Mouse (Mus musculus): ENCODE measurements at regions not wholly inside any gene's neighbourhood (a gene's known extent, or its start where the extent isn't known, plus 50 kb on each side); places are given as distances from the start of the nearest gene placed in this dataset.

DNA sequence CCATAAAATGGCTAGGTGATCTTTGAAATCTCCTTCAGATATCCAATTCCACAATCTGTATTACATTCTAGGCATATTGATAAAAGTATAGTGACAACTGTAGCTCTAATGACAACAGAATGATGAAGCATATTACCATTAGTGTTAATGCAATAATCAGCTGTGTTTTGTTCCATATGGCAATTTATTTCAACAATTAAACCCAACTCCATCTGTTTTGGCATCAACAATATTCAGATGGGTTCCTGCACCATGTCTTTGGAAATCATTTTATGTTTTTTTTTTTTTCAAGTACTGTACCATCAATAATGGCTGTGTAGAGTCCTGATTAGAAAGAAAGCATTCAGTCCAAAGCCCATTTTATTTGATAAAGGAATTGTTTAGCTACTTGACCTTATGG, 498.5 kb upstream of the Tmpo start:
- Histone ChIP-seq H3K9ac (no peak overlapping the region), H3K4me2 (no peak overlapping the region), H3K4me3 (no peak overlapping the region), H3K27me3 (replicated peaks) (no peaks in the 10 kb centered on the region), H3K9me3 (no peaks in the 10 kb centered on the region), H3K27ac (no peak overlapping the region), H3K4me1 (peaks cover 2% of the 10 kb centered on the region), H3K36me3 (replicated peaks) (no peaks in the 10 kb centered on the region)
- ATAC-seq (replicated peaks): no peak

DNA sequence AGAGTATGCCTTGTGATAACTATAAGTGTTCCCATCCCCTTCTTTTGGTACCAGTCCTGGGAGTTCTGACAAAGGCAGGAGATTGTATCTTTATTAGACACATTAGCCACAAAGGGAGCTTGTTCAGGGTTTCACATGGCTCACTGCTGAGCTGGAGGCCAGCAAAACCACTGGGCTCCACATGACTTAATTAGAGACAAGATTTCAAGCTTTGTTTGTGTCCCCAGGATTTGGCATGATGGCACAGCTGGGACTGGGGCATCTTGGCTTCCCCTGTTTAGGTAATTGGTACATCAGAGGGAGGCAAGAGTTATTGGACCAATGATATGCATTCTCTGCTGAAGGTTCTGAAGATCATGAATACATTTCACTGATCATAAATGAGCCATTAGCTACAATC, 456.8 kb upstream of the Tmpo start:
- no peaks in the 10 kb centered on the region for H3K4me1 ChIP-seq
- no peaks in the 10 kb centered on the region for H3K36me3 ChIP-seq (replicated peaks)
- ATAC-seq (replicated peaks): no peak
- no peak overlapping the region for H3K4me2 ChIP-seq
- H3K27me3 ChIP-seq (replicated peaks): no peaks in the 10 kb centered on the region
- no peaks in the 10 kb centered on the region for H3K9me3 ChIP-seq
- H3K9ac ChIP-seq: no peak overlapping the region
- no peak overlapping the region for H3K27ac ChIP-seq
- no peak overlapping the region for H3K4me3 ChIP-seq

- H3K4me2 ChIP-seq: no peak overlapping the region
- H3K4me1 ChIP-seq: peaks cover 8% of the 10 kb centered on the region; the same call in 1 of the 2 replicates
- no peaks in the 10 kb centered on the region for H3K36me3 ChIP-seq (replicated peaks)
- no peak overlapping the region for H3K4me3 ChIP-seq
- H3K9ac ChIP-seq: no peak overlapping the region
- no peak for ATAC-seq (replicated peaks)
- 17% methylated on average over 6 of the region's 6 CpGs for WGBS
- H3K9me3 ChIP-seq: no peaks in the 10 kb centered on the region
- H3K27ac ChIP-seq: no peak overlapping the region
- no peaks in the 10 kb centered on the region for H3K27me3 ChIP-seq (replicated peaks)
These were observed 447.6 kb upstream of the Tmpo start for GRCm38 (mm10) chr10:91628672-91629071.

GRCm38 (mm10) chr10:91622281-91622680, 441.2 kb upstream of the Tmpo start:
- Histone ChIP-seq H3K4me1 (no peaks in the 10 kb centered on the region), H3K4me3 (no peak overlapping the region), H3K27ac (no peak overlapping the region), H3K27me3 (replicated peaks) (no peaks in the 10 kb centered on the region), H3K9me3 (no peaks in the 10 kb centered on the region), H3K36me3 (replicated peaks) (no peaks in the 10 kb centered on the region), H3K4me2 (no peak overlapping the region), H3K9ac (no peak overlapping the region)
- 93% methylated on average over 2 of the region's 2 CpGs for WGBS
- ATAC-seq (replicated peaks): no peak

DNA sequence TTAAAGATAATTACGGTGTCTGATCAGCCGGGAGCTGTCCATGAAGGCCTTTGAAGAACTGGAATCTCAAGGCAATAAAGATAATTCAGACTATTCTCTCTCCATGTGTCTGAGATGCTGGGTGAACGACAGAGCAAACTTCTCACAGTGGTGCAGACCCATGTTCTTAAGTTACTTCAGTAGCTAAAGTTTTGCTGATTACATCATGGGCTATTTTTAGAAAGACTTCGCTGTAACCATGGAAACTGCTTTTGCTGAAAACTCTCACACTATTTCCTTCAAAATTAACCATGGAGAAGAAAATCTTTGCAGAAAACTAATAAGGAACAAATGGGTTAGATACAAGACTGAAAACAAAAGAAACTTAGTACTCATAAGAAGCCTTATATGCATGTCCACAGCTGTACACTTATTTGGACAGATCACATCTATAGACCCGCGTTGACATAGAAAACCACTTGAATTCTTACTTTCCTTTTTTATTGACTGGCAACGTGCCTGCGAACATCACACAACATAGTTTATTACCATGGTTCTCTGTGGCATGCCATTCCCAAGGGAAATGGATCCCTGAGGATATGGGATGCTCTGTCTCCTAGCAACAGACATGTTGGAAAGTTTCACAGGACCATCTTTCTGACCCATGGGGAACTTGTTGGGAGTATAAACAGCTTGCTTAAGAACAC, 432.8 kb upstream of the Tmpo start:
- no peak for ATAC-seq (replicated peaks)
- 63% methylated on average over 8 of the region's 8 CpGs for WGBS

DNA sequence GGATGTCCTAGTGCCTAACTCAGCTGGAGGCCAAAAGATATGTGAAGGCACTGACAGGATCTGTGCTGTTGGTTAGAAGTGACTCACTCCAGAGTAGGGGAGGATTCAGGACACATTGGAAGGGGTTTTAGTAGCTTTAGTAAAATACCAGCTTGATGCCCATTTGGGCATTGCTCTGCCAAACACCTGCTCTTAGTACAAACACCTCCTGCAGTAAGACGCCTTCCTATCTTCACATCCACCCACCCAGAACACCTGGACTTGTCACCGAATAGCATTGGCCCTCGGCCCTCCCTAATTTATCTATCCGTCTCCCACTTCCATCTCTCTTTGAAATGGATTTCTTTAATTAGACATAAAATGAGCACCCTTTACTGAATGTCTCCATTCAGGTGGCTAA, 430.9 kb upstream of the Tmpo start:
- H3K27me3 ChIP-seq (replicated peaks): no peaks in the 10 kb centered on the region
- H3K36me3 ChIP-seq (replicated peaks): no peaks in the 10 kb centered on the region
- no peaks in the 10 kb centered on the region for H3K9me3 ChIP-seq
- no peak overlapping the region for H3K9ac ChIP-seq
- no peak overlapping the region for H3K4me2 ChIP-seq
- H3K4me3 ChIP-seq: no peak overlapping the region
- ATAC-seq (replicated peaks): no peak
- WGBS: 95% methylated on average over 4 of the region's 4 CpGs
- H3K4me1 ChIP-seq: peaks cover 18% of the 10 kb centered on the region
- H3K27ac ChIP-seq: no peak overlapping the region

More for the DNA sequence above, 432.8 kb upstream of the Tmpo start:
- Histone ChIP-seq H3K4me2 (no peak overlapping the region), H3K4me3 (no peak overlapping the region), H3K27ac (no peak overlapping the region), H3K9me3 (no peaks in the 10 kb centered on the region), H3K36me3 (replicated peaks) (no peaks in the 10 kb centered on the region), H3K4me1 (peaks cover 20% of the 10 kb centered on the region), H3K27me3 (replicated peaks) (no peaks in the 10 kb centered on the region), H3K9ac (no peak overlapping the region)

DNA sequence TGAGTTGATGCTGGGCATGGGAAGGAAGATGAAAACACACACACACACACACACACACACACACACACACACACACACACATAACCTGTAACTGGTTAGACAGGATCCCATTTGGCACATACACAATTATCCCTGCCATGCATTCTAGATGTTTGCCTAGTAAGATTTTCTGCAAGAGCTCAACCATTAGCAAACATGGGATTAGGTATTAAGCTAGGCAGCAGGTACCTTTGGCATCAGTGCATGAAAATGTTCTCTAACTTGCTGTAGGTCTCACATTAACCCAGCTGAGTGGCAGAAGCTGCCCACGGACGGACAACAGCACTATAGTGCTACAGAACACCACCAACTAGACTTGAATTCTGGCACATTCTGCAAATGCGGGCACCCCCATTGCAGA, 413.8 kb upstream of the Tmpo start:
- Histone ChIP-seq H3K27me3 (replicated peaks) (no peaks in the 10 kb centered on the region), H3K9ac (no peak overlapping the region), H3K9me3 (no peaks in the 10 kb centered on the region), H3K27ac (no peak overlapping the region), H3K36me3 (replicated peaks) (no peaks in the 10 kb centered on the region), H3K4me2 (no peak overlapping the region), H3K4me3 (no peak overlapping the region), H3K4me1 (peaks cover 10% of the 10 kb centered on the region)
- no peak for ATAC-seq (replicated peaks)
- WGBS: 92% methylated on average over 3 of the region's 3 CpGs

- Histone ChIP-seq H3K27me3 (replicated peaks) (no peaks in the 10 kb centered on the region), H3K36me3 (replicated peaks) (no peaks in the 10 kb centered on the region), H3K27ac (no peak overlapping the region)
These were observed 412.3 kb upstream of the Tmpo start for GRCm38 (mm10) chr10:91593378-91593777.

DNA sequence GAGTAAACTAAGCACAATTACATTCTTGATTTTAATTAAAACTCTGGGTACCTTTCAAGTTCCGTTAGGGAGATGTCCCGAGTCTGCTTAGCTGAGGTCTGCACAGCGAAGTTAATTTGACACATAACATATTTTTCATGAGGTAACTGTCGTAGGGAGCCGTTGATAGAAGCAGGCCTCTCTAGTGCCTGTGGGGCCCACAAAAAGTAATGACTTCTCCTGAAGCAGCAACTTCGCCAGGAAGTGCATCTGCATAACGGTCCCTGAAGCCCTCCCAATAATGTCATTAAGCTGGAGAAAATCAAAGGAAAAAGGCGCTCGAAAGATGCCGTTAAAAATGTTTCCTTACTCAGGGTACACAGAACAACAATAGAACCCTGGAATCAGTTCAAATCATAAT, 410.7 kb upstream of the Tmpo start:
- H3K36me3 ChIP-seq (replicated peaks): no peaks in the 10 kb centered on the region
- H3K27me3 ChIP-seq (replicated peaks): no peaks in the 10 kb centered on the region
- H3K9ac ChIP-seq: no peak overlapping the region
- peaks cover 10% of the 10 kb centered on the region for H3K4me1 ChIP-seq
- H3K4me3 ChIP-seq: no peak overlapping the region
- no peak overlapping the region for H3K4me2 ChIP-seq
- no peaks in the 10 kb centered on the region for H3K9me3 ChIP-seq
- 0 out of 2 replicates have a peak, but pooled peaks have one; percentile 11 for ATAC-seq (replicated peaks)
- H3K27ac ChIP-seq: no peak overlapping the region; the same call in 1 of the 2 replicates
- 53% methylated on average over 10 of the region's 10 CpGs for WGBS

More at GRCm38 (mm10) chr10:91593378-91593777, 412.3 kb upstream of the Tmpo start:
- H3K4me1 ChIP-seq: peaks cover 10% of the 10 kb centered on the region
- no peak overlapping the region for H3K9ac ChIP-seq
- H3K4me3 ChIP-seq: no peak overlapping the region
- 86% methylated on average over 2 of the region's 2 CpGs for WGBS
- no peak for ATAC-seq (replicated peaks)
- H3K4me2 ChIP-seq: no peak overlapping the region
- H3K9me3 ChIP-seq: no peaks in the 10 kb centered on the region

DNA sequence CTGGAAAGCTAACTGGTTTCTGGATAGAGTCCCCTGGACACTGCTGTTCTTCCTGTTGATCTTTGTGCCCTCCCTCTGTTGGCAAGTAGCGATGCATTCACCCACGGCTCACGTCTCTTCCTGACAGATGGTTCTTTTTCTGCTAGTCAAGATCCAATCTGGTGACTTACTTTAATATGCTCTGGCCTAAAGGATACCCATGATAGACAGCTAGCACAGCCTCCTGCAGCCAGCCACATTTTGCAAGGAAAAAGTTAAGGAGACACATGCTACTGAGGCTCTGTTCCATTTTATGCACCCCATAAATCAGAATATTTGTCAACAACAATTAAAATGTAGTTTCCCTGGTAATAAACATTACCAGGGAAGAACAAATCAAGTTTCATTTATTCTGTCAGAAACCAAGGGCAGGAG, 410.3 kb upstream of the Tmpo start:
- H3K4me3 ChIP-seq: no peak overlapping the region
- no peak overlapping the region for H3K9ac ChIP-seq
- peak overlapping the region; percentile 34; the same call in 1 of the 2 replicates for H3K27ac ChIP-seq
- ATAC-seq (replicated peaks): peak; percentile 56; the same call in 1 of the 2 replicates
- H3K27me3 ChIP-seq (replicated peaks): no peaks in the 10 kb centered on the region
- no peaks in the 10 kb centered on the region for H3K9me3 ChIP-seq
- H3K4me2 ChIP-seq: no peak overlapping the region
- H3K4me1 ChIP-seq: peaks cover 10% of the 10 kb centered on the region
- WGBS: 24% methylated on average over 3 of the region's 3 CpGs
- no peaks in the 10 kb centered on the region for H3K36me3 ChIP-seq (replicated peaks)

GRCm38 (mm10) chr10:91583204-91583603, 402.1 kb upstream of the Tmpo start:
- H3K4me1 ChIP-seq: no peaks in the 10 kb centered on the region

GRCm38 (mm10) chr10:91580959-91581358, 399.8 kb upstream of the Tmpo start:
- no peaks in the 10 kb centered on the region for H3K36me3 ChIP-seq (replicated peaks)
- no peaks in the 10 kb centered on the region for H3K27me3 ChIP-seq (replicated peaks)
- ATAC-seq (replicated peaks): no peak
- H3K4me1 ChIP-seq: no peaks in the 10 kb centered on the region
- H3K27ac ChIP-seq: no peak overlapping the region
- H3K4me3 ChIP-seq: no peak overlapping the region
- H3K9me3 ChIP-seq: no peaks in the 10 kb centered on the region
- H3K4me2 ChIP-seq: peak overlapping the region; percentile 9; the same call in 1 of the 2 replicates
- H3K9ac ChIP-seq: no peak overlapping the region
- WGBS: 58% methylated on average over 11 of the region's 11 CpGs

More at GRCm38 (mm10) chr10:91583204-91583603, 402.1 kb upstream of the Tmpo start:
- ATAC-seq (replicated peaks): no peak
- Histone ChIP-seq H3K4me3 (no peak overlapping the region), H3K27ac (no peak overlapping the region), H3K9ac (no peak overlapping the region), H3K4me2 (no peak overlapping the region), H3K36me3 (replicated peaks) (no peaks in the 10 kb centered on the region), H3K27me3 (replicated peaks) (no peaks in the 10 kb centered on the region), H3K9me3 (no peaks in the 10 kb centered on the region)
- WGBS: 93% methylated on average over 3 of the region's 3 CpGs

- H3K36me3 ChIP-seq (replicated peaks): no peaks in the 10 kb centered on the region
- no peak overlapping the region for H3K4me2 ChIP-seq
- H3K4me1 ChIP-seq: no peaks in the 10 kb centered on the region
- no peak for ATAC-seq (replicated peaks)
- H3K9ac ChIP-seq: no peak overlapping the region
- H3K4me3 ChIP-seq: no peak overlapping the region
- H3K9me3 ChIP-seq: no peaks in the 10 kb centered on the region
- H3K27me3 ChIP-seq (replicated peaks): no peaks in the 10 kb centered on the region
- 66% methylated on average over 17 of the region's 17 CpGs for WGBS
- H3K27ac ChIP-seq: no peak overlapping the region
These were observed 394.4 kb upstream of the Tmpo start for GRCm38 (mm10) chr10:91575323-91576064.

Data from midbrain, embryonic 15.5 days (tissue).